Mouse (Mus musculus) heart, adult 2 months (tissue): Measurements from ENCODE around the gene Gpatch1.

Source experiments
- CTCF ChIP-seq: fragments of 200-600 bp; IDR thresholded peaks from 2 replicates; pipeline ENCODE4 v1.8.1; 2022; ENCODE audit warnings: antibody characterized with exemption, mild to moderate bottlenecking, moderate library complexity
- POLR2A ChIP-seq: fragments of 200-500 bp; IDR thresholded peaks from 2 replicates; pipeline ENCODE4 v1.6.1; 2011; ENCODE audit warnings: mild to moderate bottlenecking, low read depth, low read length, control low read depth; ENCODE audit not compliant: insufficient read depth

DNA sequence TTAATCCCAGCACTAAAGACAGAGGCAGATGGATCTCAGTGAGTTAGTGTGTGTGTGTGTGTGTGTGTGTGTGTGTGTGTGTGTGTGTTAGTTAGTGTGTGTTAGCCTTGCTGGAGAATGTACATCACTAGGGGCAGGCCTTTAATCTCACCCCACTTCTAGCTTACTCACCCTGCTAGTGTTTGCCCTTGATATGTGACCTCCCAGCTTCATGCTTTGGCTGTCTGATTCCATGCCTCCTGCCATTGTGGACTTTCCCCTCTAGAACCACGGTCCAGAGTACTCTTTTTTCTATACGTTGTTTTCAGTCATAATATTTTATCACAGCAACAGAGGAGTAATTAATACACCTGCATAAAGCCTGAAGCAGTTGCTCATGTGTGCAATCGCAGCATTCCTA is 7.0 kb downstream of the Gpatch1 start:
- no peak for TF ChIP-seq CTCF
- no peak for TF ChIP-seq POLR2A
